Mouse (Mus musculus) hindbrain, embryonic 16.5 days (tissue): ENCODE measurements at regions not wholly inside any gene's neighbourhood (a gene's known extent, or its start where the extent isn't known, plus 50 kb on each side); places are given as distances from the start of the nearest gene placed in this dataset.

Experiments used
- ATAC-seq: fragments of 200-750 bp; cut with Nextera tagmentation; 2 replicates; pipeline ENCODE4 v1.8.0; 2017; ENCODE audit warnings: moderate TSS enrichment, moderate library complexity
- H3K27ac ChIP-seq: fragments of 300-500 bp; sonication (generic); 2 replicates; pipeline ENCODE4 v1.5.1; 2014; ENCODE audit warnings: low read depth, mild to moderate bottlenecking, control low read depth, low read length, moderate library complexity
- H3K27me3 ChIP-seq: fragments of 300-500 bp; sonication (generic); replicated peaks from 2 replicates; pipeline ENCODE4 v1.6.1; 2014; ENCODE audit warnings: low read length; ENCODE audit not compliant: control insufficient read depth, insufficient read depth
- H3K36me3 ChIP-seq: fragments of 300-500 bp; sonication (generic); 2 replicates; pipeline ENCODE4 v1.6.1; 2014; ENCODE audit warnings: mild to moderate bottlenecking, low read length, moderate library complexity, mixed read lengths; ENCODE audit not compliant: control insufficient read depth, insufficient read depth
- H3K4me1 ChIP-seq: fragments of 300-500 bp; sonication (generic); 2 replicates; pipeline ENCODE4 v1.6.1; 2014; ENCODE audit warnings: low read depth, low read length; ENCODE audit not compliant: control insufficient read depth, insufficient read depth
- H3K4me2 ChIP-seq: fragments of 300-500 bp; sonication (generic); 2 replicates; pipeline ENCODE4 v1.6.1; 2014; ENCODE audit warnings: mild to moderate bottlenecking, low read length, control low read depth, moderate library complexity
- H3K4me3 ChIP-seq: fragments of 300-500 bp; sonication (generic); 2 replicates; pipeline ENCODE4 v1.5.1; 2014; ENCODE audit warnings: mild to moderate bottlenecking, low read length, control low read depth, moderate library complexity
- H3K9ac ChIP-seq: fragments of 300-500 bp; sonication (generic); 2 replicates; pipeline ENCODE4 v1.6.1; 2014; ENCODE audit warnings: low read depth, mild to moderate bottlenecking, control low read depth, low read length, moderate library complexity
- H3K9me3 ChIP-seq: fragments of 300-500 bp; sonication (generic); 2 replicates; pipeline ENCODE4 v1.6.1; 2014; ENCODE audit warnings: mild to moderate bottlenecking, low read length, moderate library complexity; ENCODE audit not compliant: control insufficient read depth
- WGBS: fragments of 180-500 bp; shearing (Covaris S2); extraction: QIAGEN DNeasy Blood & Tissue Kit; methylation state at CpG from one replicate; pipeline ENCODE4 v1.1.7; 2014; 5-methylcytosine and 5-hydroxymethylcytosine counted together

DNA sequence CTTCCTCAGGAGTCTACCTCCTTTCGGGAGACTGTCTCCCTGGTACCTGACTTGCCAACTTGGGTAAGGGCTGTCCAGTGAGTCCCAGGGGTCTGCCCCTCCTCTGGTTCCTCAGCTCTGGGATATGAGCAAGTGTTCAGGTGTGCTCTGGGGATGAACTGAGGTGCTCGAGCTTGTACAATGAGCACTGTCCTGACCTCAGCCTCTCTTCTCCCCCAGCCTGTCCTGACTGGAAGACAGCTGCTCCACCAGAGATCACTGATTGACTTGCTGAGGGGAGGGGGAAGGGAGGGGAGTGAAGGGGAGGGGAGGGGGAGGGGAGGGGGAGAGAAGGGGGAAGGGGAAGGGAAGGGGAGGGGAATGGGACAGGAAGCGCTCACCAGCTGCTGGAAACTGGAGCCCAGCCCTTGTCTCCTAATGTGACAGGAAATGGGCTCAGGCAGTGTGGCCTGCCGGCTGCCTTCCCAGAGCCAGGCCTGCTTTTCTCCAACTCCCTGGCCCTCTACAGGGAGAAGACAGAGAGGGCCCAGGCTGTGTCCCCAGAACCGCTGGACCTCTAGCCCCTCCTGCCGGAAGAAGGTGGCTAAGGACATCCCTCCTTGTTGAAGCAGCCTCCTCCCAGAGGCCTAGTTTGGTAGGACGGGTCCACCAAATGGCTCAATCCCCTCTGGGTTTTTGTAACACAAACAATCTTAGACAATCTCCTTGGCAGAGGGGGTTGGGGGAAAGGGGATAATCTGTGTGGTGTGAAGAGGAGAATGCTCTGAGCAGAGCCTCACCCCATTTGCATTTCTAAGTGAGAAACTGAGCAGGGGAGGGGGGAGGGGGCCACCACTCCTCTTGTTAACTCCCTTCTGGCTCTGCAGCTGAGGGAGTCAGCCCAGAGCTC lies 159.7 kb upstream of the Igsf21 start:
- peak; percentile 77 for ATAC-seq
- peak overlapping the region; percentile 25; the same call in 1 of the 2 replicates for H3K9ac ChIP-seq

DNA sequence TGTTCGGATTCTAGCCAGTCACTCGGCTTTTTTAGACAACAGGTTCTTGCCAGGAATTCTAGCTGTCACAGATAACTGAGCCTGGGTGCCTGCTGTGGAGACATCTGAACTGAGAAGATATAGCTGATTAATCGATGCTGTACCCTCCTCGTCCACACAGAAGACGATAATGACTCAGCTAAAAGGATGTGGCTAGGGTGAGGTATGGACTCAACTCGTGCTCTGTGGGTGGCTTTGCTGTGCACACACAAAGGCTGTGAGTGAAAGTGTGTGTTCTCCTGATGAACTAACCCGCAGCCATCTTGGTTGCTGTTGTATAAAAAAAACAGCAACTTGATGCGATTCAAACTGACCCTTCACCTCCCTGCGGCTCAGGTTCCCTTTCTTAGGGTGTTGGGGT lies 158.8 kb upstream of the Igsf21 start:
- no peak for ATAC-seq
- H3K4me2 ChIP-seq: no peak overlapping the region
- no peaks in the 10 kb centered on the region for H3K4me1 ChIP-seq
- H3K27ac ChIP-seq: no peak overlapping the region
- no peaks in the 10 kb centered on the region for H3K27me3 ChIP-seq
- H3K36me3 ChIP-seq: no peaks in the 10 kb centered on the region
- no peak overlapping the region for H3K4me3 ChIP-seq
- WGBS: 79% methylated on average over 9 of the region's 9 CpGs
- no peak overlapping the region for H3K9ac ChIP-seq
- H3K9me3 ChIP-seq: no peaks in the 10 kb centered on the region

More for the DNA sequence above, 159.7 kb upstream of the Igsf21 start:
- Histone ChIP-seq H3K4me3 (no peak overlapping the region), H3K27me3 (no peaks in the 10 kb centered on the region), H3K4me1 (no peaks in the 10 kb centered on the region), H3K27ac (no peak overlapping the region), H3K4me2 (no peak overlapping the region), H3K9me3 (no peaks in the 10 kb centered on the region), H3K36me3 (no peaks in the 10 kb centered on the region)
- 25% methylated on average over 6 of the region's 7 CpGs for WGBS

DNA sequence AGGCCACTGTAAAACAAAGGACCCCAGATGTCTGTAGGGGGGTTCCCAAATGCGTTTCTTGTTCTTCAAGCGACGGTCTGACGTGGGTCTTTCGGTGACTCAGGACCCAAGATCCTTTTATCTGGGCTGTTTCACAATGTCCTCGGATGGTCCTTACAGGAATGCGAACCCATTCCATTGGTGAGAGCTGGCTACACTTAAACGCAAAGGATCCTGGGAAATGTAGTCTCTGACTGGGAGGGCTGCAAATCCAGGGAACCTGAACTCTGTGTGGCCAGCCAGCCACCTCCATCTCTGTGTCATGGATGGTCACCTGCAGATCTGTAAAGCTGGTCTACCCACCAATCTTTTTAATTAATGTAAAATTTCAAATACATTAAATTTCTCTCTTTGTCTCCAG lies 156.5 kb upstream of the Igsf21 start:
- no peak for ATAC-seq
- Histone ChIP-seq H3K27me3 (no peaks in the 10 kb centered on the region), H3K27ac (no peak overlapping the region), H3K4me1 (no peaks in the 10 kb centered on the region), H3K9me3 (no peaks in the 10 kb centered on the region), H3K36me3 (no peaks in the 10 kb centered on the region), H3K9ac (no peak overlapping the region), H3K4me3 (no peak overlapping the region), H3K4me2 (no peak overlapping the region)
- 46% methylated on average over 8 of the region's 8 CpGs for WGBS

GRCm38 (mm10) chr4:140402319-140402718 lies 155.7 kb upstream of the Igsf21 start:
- Histone ChIP-seq H3K27me3 (no peaks in the 10 kb centered on the region), H3K36me3 (no peaks in the 10 kb centered on the region), H3K4me2 (no peak overlapping the region), H3K9ac (no peak overlapping the region), H3K27ac (no peak overlapping the region), H3K4me1 (no peaks in the 10 kb centered on the region), H3K9me3 (no peaks in the 10 kb centered on the region), H3K4me3 (no peak overlapping the region)
- no peak for ATAC-seq
- WGBS: 43% methylated on average over 7 of the region's 7 CpGs

- no peaks in the 10 kb centered on the region for H3K36me3 ChIP-seq
- H3K4me2 ChIP-seq: no peak overlapping the region
- no peaks in the 10 kb centered on the region for H3K4me1 ChIP-seq
- ATAC-seq: no peak
- H3K27ac ChIP-seq: no peak overlapping the region
- H3K9ac ChIP-seq: no peak overlapping the region
- WGBS: 64% methylated on average over 10 of the region's 10 CpGs
- no peaks in the 10 kb centered on the region for H3K9me3 ChIP-seq
- no peak overlapping the region for H3K4me3 ChIP-seq
- no peaks in the 10 kb centered on the region for H3K27me3 ChIP-seq
These were observed 155.0 kb upstream of the Igsf21 start for GRCm38 (mm10) chr4:140401632-140402031.

GRCm38 (mm10) chr4:140396548-140396947 lies 150.0 kb upstream of the Igsf21 start:
- Histone ChIP-seq H3K4me3 (no peak overlapping the region), H3K9me3 (no peaks in the 10 kb centered on the region), H3K4me2 (no peak overlapping the region), H3K27ac (no peak overlapping the region), H3K4me1 (peaks cover 4% of the 10 kb centered on the region), H3K27me3 (no peaks in the 10 kb centered on the region), H3K9ac (no peak overlapping the region), H3K36me3 (no peaks in the 10 kb centered on the region)
- 53% methylated on average over 8 of the region's 8 CpGs for WGBS
- ATAC-seq: no peak

GRCm38 (mm10) chr4:140392290-140392689 lies 145.7 kb upstream of the Igsf21 start:
- ATAC-seq: no peak

GRCm38 (mm10) chr4:140390684-140391234 lies 144.2 kb upstream of the Igsf21 start:
- Histone ChIP-seq H3K36me3 (no peaks in the 10 kb centered on the region), H3K9ac (no peak overlapping the region), H3K27me3 (no peaks in the 10 kb centered on the region), H3K9me3 (no peaks in the 10 kb centered on the region), H3K4me1 (peaks cover 11% of the 10 kb centered on the region), H3K4me3 (no peak overlapping the region), H3K27ac (no peak overlapping the region), H3K4me2 (no peak overlapping the region)
- ATAC-seq: no peak
- 64% methylated on average over 12 of the region's 12 CpGs for WGBS

More at GRCm38 (mm10) chr4:140392290-140392689, 145.7 kb upstream of the Igsf21 start:
- Histone ChIP-seq H3K4me2 (no peak overlapping the region), H3K4me1 (peaks cover 8% of the 10 kb centered on the region), H3K9ac (no peak overlapping the region), H3K9me3 (no peaks in the 10 kb centered on the region), H3K36me3 (no peaks in the 10 kb centered on the region), H3K27ac (no peak overlapping the region), H3K4me3 (no peak overlapping the region), H3K27me3 (no peaks in the 10 kb centered on the region)
- 62% methylated on average over 7 of the region's 7 CpGs for WGBS

DNA sequence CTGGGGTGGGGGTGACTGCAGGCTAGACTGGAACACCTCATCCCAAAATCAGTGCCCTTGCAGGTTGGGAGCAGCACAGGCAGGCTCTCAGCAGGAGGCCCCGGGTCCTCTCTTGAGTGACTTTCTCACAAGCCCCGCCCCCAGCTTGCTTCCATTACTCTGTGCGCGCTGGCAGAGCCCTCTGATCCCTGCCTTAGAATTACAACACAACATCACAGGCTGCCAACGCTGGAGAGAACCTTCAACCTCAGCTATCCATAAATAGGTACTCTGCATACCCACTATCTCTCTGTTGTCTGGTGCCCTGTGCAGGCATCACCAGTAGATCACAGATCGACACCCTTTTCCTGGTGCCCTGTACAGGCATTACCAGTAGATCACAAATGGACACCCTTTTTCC lies 139.1 kb upstream of the Igsf21 start:
- H3K4me2 ChIP-seq: no peak overlapping the region
- H3K4me3 ChIP-seq: no peak overlapping the region
- peaks cover 13% of the 10 kb centered on the region for H3K4me1 ChIP-seq
- H3K9me3 ChIP-seq: no peaks in the 10 kb centered on the region
- H3K36me3 ChIP-seq: no peaks in the 10 kb centered on the region
- no peak overlapping the region for H3K27ac ChIP-seq
- WGBS: 54% methylated on average over 6 of the region's 6 CpGs
- no peak overlapping the region for H3K9ac ChIP-seq
- no peak for ATAC-seq
- H3K27me3 ChIP-seq: no peaks in the 10 kb centered on the region
